Mouse (Mus musculus): ENCODE results near the gene Utf1. TPM values are rescaled to one million over a fixed set of nuclear protein-coding genes. Genes with fewer than 3 reads are reported as not detected.

Utf1 gene
- polyA plus RNA-seq, 1 experiment = 13.7 TPM

- 33% methylated on average over 5 of the region's 5 CpGs for WGBS
- Histone ChIP-seq H3K4me3 (replicated peaks; ENCODE audit: control insufficient read depth, low read depth, low read length) (no peak overlapping the region), H3K27ac (ENCODE audit: control insufficient read depth, insufficient read depth, low read depth, low read length, poor library complexity) (peak overlapping the region; percentile 80), H3K4me1 (ENCODE audit: control insufficient read depth, insufficient read depth, low read length) (peaks cover 20% of the 10 kb centered on the region)
- TF ChIP-seq CTCF (IDR thresholded peaks at IDR 0.05; ENCODE audit: control insufficient read depth, insufficient read depth, low read length) (no peak), POLR2A (IDR thresholded peaks at IDR 0.05; ENCODE audit: borderline replicate concordance, control insufficient read depth, low read depth, low read length) (no peak)
Measured at GRCm38 (mm10) chr7:139970979-139971378, 27.4 kb downstream of the Utf1 start.

- TF ChIP-seq POLR2A (IDR thresholded peaks at IDR 0.05; ENCODE audit: borderline replicate concordance, control insufficient read depth, low read depth, low read length) = no peak
- TF ChIP-seq CTCF (IDR thresholded peaks at IDR 0.05; ENCODE audit: control insufficient read depth, insufficient read depth, low read length) = no peak
- peak overlapping the region; percentile 80 for H3K27ac ChIP-seq (ENCODE audit: control insufficient read depth, insufficient read depth, low read depth, low read length, poor library complexity)
- H3K4me1 ChIP-seq (ENCODE audit: control insufficient read depth, insufficient read depth, low read length) = peaks cover 21% of the 10 kb centered on the region
- H3K4me3 ChIP-seq (replicated peaks; ENCODE audit: control insufficient read depth, low read depth, low read length) = no peak overlapping the region
- 8% methylated on average over 6 of the region's 6 CpGs for WGBS
Measured at GRCm38 (mm10) chr7:139971436-139971835, 27.8 kb downstream of the Utf1 start.

GRCm38 (mm10) chr7:139972923-139973331 is 29.3 kb downstream of the Utf1 start:
- Histone ChIP-seq H3K27ac (ENCODE audit: control insufficient read depth, insufficient read depth, low read depth, low read length, poor library complexity) (peak overlapping the region; percentile 88), H3K4me1 (ENCODE audit: control insufficient read depth, insufficient read depth, low read length) (peaks cover 21% of the 10 kb centered on the region), H3K4me3 (replicated peaks; ENCODE audit: control insufficient read depth, low read depth, low read length) (no peak overlapping the region)
- TF ChIP-seq CTCF (IDR thresholded peaks at IDR 0.05; ENCODE audit: control insufficient read depth, insufficient read depth, low read length) (no peak), POLR2A (IDR thresholded peaks at IDR 0.05; ENCODE audit: borderline replicate concordance, control insufficient read depth, low read depth, low read length) (no peak)

- WGBS = 1% methylated on average over 10 of the region's 10 CpGs
- Histone ChIP-seq H3K4me3 (replicated peaks; ENCODE audit: control insufficient read depth, low read depth, low read length) (no peak overlapping the region), H3K27ac (ENCODE audit: control insufficient read depth, insufficient read depth, low read depth, low read length, poor library complexity) (peak overlapping the region; percentile 99), H3K4me1 (ENCODE audit: control insufficient read depth, insufficient read depth, low read length) (peaks cover 23% of the 10 kb centered on the region)
- TF ChIP-seq POLR2A (IDR thresholded peaks at IDR 0.05; ENCODE audit: borderline replicate concordance, control insufficient read depth, low read depth, low read length) (no peak), CTCF (IDR thresholded peaks at IDR 0.05; ENCODE audit: control insufficient read depth, insufficient read depth, low read length) (no peak)
Measured at GRCm38 (mm10) chr7:139974307-139974706, 30.7 kb downstream of the Utf1 start.

- Histone ChIP-seq H3K4me3 (replicated peaks; ENCODE audit: control insufficient read depth, low read depth, low read length) (no peak overlapping the region), H3K27ac (ENCODE audit: control insufficient read depth, insufficient read depth, low read depth, low read length, poor library complexity) (no peak overlapping the region; the same call in 1 of the 2 replicates), H3K4me1 (ENCODE audit: control insufficient read depth, insufficient read depth, low read length) (peaks cover 20% of the 10 kb centered on the region)
- 80% methylated on average over 5 of the region's 5 CpGs for WGBS
- TF ChIP-seq POLR2A (IDR thresholded peaks at IDR 0.05; ENCODE audit: borderline replicate concordance, control insufficient read depth, low read depth, low read length) (no peak), CTCF (IDR thresholded peaks at IDR 0.05; ENCODE audit: control insufficient read depth, insufficient read depth, low read length) (no peak)
Measured at GRCm38 (mm10) chr7:139975471-139975870, 31.9 kb downstream of the Utf1 start.

- 13% methylated on average over 32 of the region's 32 CpGs for WGBS
- H3K4me1 ChIP-seq (ENCODE audit: control insufficient read depth, insufficient read depth, low read length) = peaks cover 13% of the 10 kb centered on the region
- TF ChIP-seq POLR2A (IDR thresholded peaks at IDR 0.05; ENCODE audit: borderline replicate concordance, control insufficient read depth, low read depth, low read length) = no peak
- no peak for TF ChIP-seq CTCF (IDR thresholded peaks at IDR 0.05; ENCODE audit: control insufficient read depth, insufficient read depth, low read length)
- peak within 1 kb of the TSS; percentile 56 for H3K4me3 ChIP-seq (replicated peaks; ENCODE audit: control insufficient read depth, low read depth, low read length)
- peak within 1 kb of the TSS; percentile 80 for H3K27ac ChIP-seq (ENCODE audit: control insufficient read depth, insufficient read depth, low read depth, low read length, poor library complexity)
Measured at GRCm38 (mm10) chr7:139978278-139978892, 34.8 kb downstream of the Utf1 start, which contains the start of gene 6430531B16Rik. Gene 6430531B16Rik, minus strand, starts transcription at chr7:139978755.

GRCm38 (mm10) chr7:139979011-139979719 is 35.6 kb downstream of the Utf1 start:
- H3K4me3 ChIP-seq (replicated peaks; ENCODE audit: control insufficient read depth, low read depth, low read length) = no peak overlapping the region

GRCm38 (mm10) chr7:139980778-139981177 is 37.2 kb downstream of the Utf1 start:
- H3K27ac ChIP-seq (ENCODE audit: control insufficient read depth, insufficient read depth, low read depth, low read length, poor library complexity) = no peak overlapping the region
- peaks cover 7% of the 10 kb centered on the region for H3K4me1 ChIP-seq (ENCODE audit: control insufficient read depth, insufficient read depth, low read length)
- 26% methylated on average over 3 of the region's 3 CpGs for WGBS
- no peak overlapping the region for H3K4me3 ChIP-seq (replicated peaks; ENCODE audit: control insufficient read depth, low read depth, low read length)
- TF ChIP-seq POLR2A (IDR thresholded peaks at IDR 0.05; ENCODE audit: borderline replicate concordance, control insufficient read depth, low read depth, low read length) (no peak), CTCF (IDR thresholded peaks at IDR 0.05; ENCODE audit: control insufficient read depth, insufficient read depth, low read length) (no peak)

More at GRCm38 (mm10) chr7:139979011-139979719, 35.6 kb downstream of the Utf1 start:
- H3K4me1 ChIP-seq (ENCODE audit: control insufficient read depth, insufficient read depth, low read length) = peaks cover 9% of the 10 kb centered on the region
- H3K27ac ChIP-seq (ENCODE audit: control insufficient read depth, insufficient read depth, low read depth, low read length, poor library complexity) = peak overlapping the region; percentile 80
- no peak for TF ChIP-seq CTCF (IDR thresholded peaks at IDR 0.05; ENCODE audit: control insufficient read depth, insufficient read depth, low read length)
- no peak for TF ChIP-seq POLR2A (IDR thresholded peaks at IDR 0.05; ENCODE audit: borderline replicate concordance, control insufficient read depth, low read depth, low read length)
- 29% methylated on average over 13 of the region's 13 CpGs for WGBS

All from bone marrow, adult 2 months (tissue).